13 mouse cellular contexts compared by ENCODE assay signal in the genomic region with DNA sequence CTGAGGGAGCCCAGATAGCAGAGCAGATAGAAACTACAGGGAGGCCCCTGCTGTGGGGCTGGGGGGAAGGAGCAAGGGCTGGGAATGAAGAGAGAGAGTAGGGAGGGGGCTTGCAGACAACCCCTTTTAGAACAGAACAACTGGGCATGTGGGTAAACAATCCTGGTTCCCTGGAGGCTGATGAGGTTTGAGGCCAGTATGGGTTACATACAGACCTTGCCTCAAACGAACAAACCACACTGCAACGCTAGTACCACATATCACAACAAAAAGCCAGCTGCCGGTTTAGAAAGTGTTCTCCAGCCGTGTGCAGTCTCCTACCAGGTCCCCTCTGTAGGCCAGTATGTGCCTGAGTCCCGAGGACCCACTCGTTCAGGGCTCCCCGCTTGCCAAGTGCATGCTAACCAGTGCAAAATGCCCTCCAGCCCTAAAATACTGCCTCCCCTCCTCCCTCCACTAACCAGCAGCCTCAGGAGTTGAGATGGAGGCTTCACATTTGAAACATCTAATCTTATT. TPM values are rescaled to one million over a fixed set of nuclear protein-coding genes. Genes with fewer than 3 reads are reported as not detected.
DNase-seq lines count a peak whose midpoint lies in the region; ATAC-seq and TF ChIP-seq lines count a peak whose summit lies in the region.
"Had no signal": no experiment of that assay in that cellular context is flagged by ENCODE, and none has a peak within 500 bp of the region (broad histone marks: within the 10 kb centered on the region; RNA-seq: fewer than 3 reads in every experiment).

No protein-coding gene starts in this region.

- TF ChIP-seq POLR2A in limb, embryonic 14.5 days (IDR thresholded peaks at IDR 0.05; ENCODE audit: borderline replicate concordance, extremely low read depth, insufficient read depth, insufficient read length): no peak

- DNase-seq in heart, postnatal 36 days: no peak
- no peak for DNase-seq in lung, embryonic 14.5 days
- DNase-seq in lung, postnatal 36 days: no peak
- DNase-seq in embryonic facial prominence, embryonic 14.5 days (ENCODE audit: low spot score): peak; percentile 70
- DNase-seq in limb, embryonic 14.5 days (ENCODE audit: low spot score): no peak
- no peak for DNase-seq in adrenal gland, postnatal 10 days
- DNase-seq: adrenal gland, postnatal 14 days; cerebellum, adult 11-12 months; layer of hippocampus, adult 9-11 months; retina, postnatal 1 day had no signal

- H3K4me3 ChIP-seq in heart, embryonic 13.5 days: no peak overlapping the region
- H3K4me3 ChIP-seq in lung, embryonic 14.5 days (ENCODE audit: low read depth, low read length): no peak overlapping the region
- H3K4me3 ChIP-seq in embryonic facial prominence, embryonic 14.5 days (ENCODE audit: low read depth, low read length): no peak overlapping the region
- H3K4me3 ChIP-seq in limb, embryonic 14.5 days (replicated peaks; ENCODE audit: low read length): no peak overlapping the region
- H3K4me3 ChIP-seq: liver, embryonic 15.5 days had no signal

- 36% methylated on average over 7 of the region's 7 CpGs for WGBS in heart, embryonic 13.5 days
- 26% methylated on average over 7 of the region's 7 CpGs for WGBS in lung, embryonic 14.5 days
- WGBS in embryonic facial prominence, embryonic 14.5 days: 33% methylated on average over 7 of the region's 7 CpGs
- WGBS in limb, embryonic 14.5 days: 22% methylated on average over 7 of the region's 7 CpGs

- H3K4me2 ChIP-seq in heart, embryonic 13.5 days: peak overlapping the region; percentile 4; the same call in 1 of the 2 replicates
- no peak overlapping the region for H3K4me2 ChIP-seq in lung, embryonic 14.5 days
- peak overlapping the region; percentile 29; the same call in 1 of the 2 replicates for H3K4me2 ChIP-seq in embryonic facial prominence, embryonic 14.5 days (ENCODE audit: low read depth, low read length)
- H3K4me2 ChIP-seq in limb, embryonic 14.5 days (replicated peaks; ENCODE audit: low read depth, low read length, severe bottlenecking): no peak overlapping the region
- H3K4me2 ChIP-seq: liver, embryonic 15.5 days had no signal

- peaks cover 8% of the 10 kb centered on the region for H3K36me3 ChIP-seq in heart, embryonic 13.5 days
- H3K36me3 ChIP-seq in lung, embryonic 14.5 days (ENCODE audit: insufficient read depth): no peaks in the 10 kb centered on the region
- H3K36me3 ChIP-seq in embryonic facial prominence, embryonic 14.5 days (ENCODE audit: control insufficient read depth, insufficient read depth, low read length): no peaks in the 10 kb centered on the region
- H3K36me3 ChIP-seq in limb, embryonic 14.5 days (ENCODE audit: control insufficient read depth, insufficient read depth, low read length): no peaks in the 10 kb centered on the region
- H3K36me3 ChIP-seq: liver, embryonic 15.5 days had no signal

- TF ChIP-seq CTCF in lung, embryonic 14.5 days (IDR thresholded peaks at IDR 0.05; ENCODE audit: low read depth): no peak

- H3K4me1 ChIP-seq in heart, embryonic 13.5 days: peaks cover 63% of the 10 kb centered on the region
- H3K4me1 ChIP-seq in lung, embryonic 14.5 days (ENCODE audit: insufficient read depth): 0 out of 2 replicates have a peak, but pooled peaks cover 7% of the 10 kb centered on the region
- H3K4me1 ChIP-seq in embryonic facial prominence, embryonic 14.5 days (ENCODE audit: control insufficient read depth, insufficient read depth, low read length): peaks cover 31% of the 10 kb centered on the region
- H3K4me1 ChIP-seq in limb, embryonic 14.5 days (ENCODE audit: control insufficient read depth, insufficient read depth, low read length): peaks cover 19% of the 10 kb centered on the region

- no peak for ATAC-seq in heart, embryonic 13.5 days (ENCODE audit: extremely low read depth, insufficient number of reproducible peaks, low FRiP score, low TSS enrichment)
- no peak for ATAC-seq in lung, embryonic 14.5 days (ENCODE audit: insufficient read depth)
- ATAC-seq in embryonic facial prominence, embryonic 14.5 days (ENCODE audit: low read depth): peak; percentile 52
- ATAC-seq in limb, embryonic 14.5 days (ENCODE audit: low FRiP score, low read depth): no peak; the same call in 1 of the 2 replicates
- ATAC-seq in activated CD4-positive, CD25-positive, alpha-beta regulatory T cell, adult 4 months: no peak

- intact Hi-C loops in heart, postnatal 36 days (cut with DNase I): no loop called here

- peak overlapping the region; percentile 62 for H3K27ac ChIP-seq in heart, embryonic 13.5 days (replicated peaks)
- H3K27ac ChIP-seq in lung, embryonic 14.5 days (ENCODE audit: low read depth): peak overlapping the region; percentile 24; the same call in 1 of the 2 replicates
- H3K27ac ChIP-seq in embryonic facial prominence, embryonic 14.5 days (replicated peaks; ENCODE audit: low read depth, low read length): peak overlapping the region; percentile 63
- peak overlapping the region; percentile 33; the same call in 1 of the 2 replicates for H3K27ac ChIP-seq in limb, embryonic 14.5 days (replicated peaks; ENCODE audit: low read depth, low read length)
- H3K27ac ChIP-seq: liver, embryonic 15.5 days had no signal

- peak overlapping the region; percentile 62 for H3K9ac ChIP-seq in heart, embryonic 13.5 days
- peak overlapping the region; percentile 16; the same call in 1 of the 2 replicates for H3K9ac ChIP-seq in lung, embryonic 14.5 days
- H3K9ac ChIP-seq in embryonic facial prominence, embryonic 14.5 days (ENCODE audit: low read depth, low read length): no peak overlapping the region
- peak overlapping the region; percentile 16; the same call in 1 of the 2 replicates for H3K9ac ChIP-seq in limb, embryonic 14.5 days (ENCODE audit: low read depth, low read length, severe bottlenecking)
- H3K9ac ChIP-seq: liver, embryonic 15.5 days had no signal

- H3K27me3 ChIP-seq in heart, embryonic 13.5 days (replicated peaks): no peaks in the 10 kb centered on the region
- no peaks in the 10 kb centered on the region for H3K27me3 ChIP-seq in lung, embryonic 14.5 days (ENCODE audit: insufficient read depth, low read length)
- H3K27me3 ChIP-seq in embryonic facial prominence, embryonic 14.5 days (replicated peaks; ENCODE audit: control insufficient read depth, insufficient read depth, low read length): no peaks in the 10 kb centered on the region
- H3K27me3 ChIP-seq in limb, embryonic 14.5 days (ENCODE audit: control insufficient read depth, insufficient read depth, low read length): no peaks in the 10 kb centered on the region
- H3K27me3 ChIP-seq: liver, embryonic 15.5 days had no signal

- no peaks in the 10 kb centered on the region for H3K9me3 ChIP-seq in heart, embryonic 13.5 days
- H3K9me3 ChIP-seq in lung, embryonic 14.5 days (ENCODE audit: low read depth, low read length): no peaks in the 10 kb centered on the region
- H3K9me3 ChIP-seq in embryonic facial prominence, embryonic 14.5 days (ENCODE audit: control insufficient read depth, low read length): no peaks in the 10 kb centered on the region
- H3K9me3 ChIP-seq in limb, embryonic 14.5 days (ENCODE audit: control insufficient read depth, low read length): no peaks in the 10 kb centered on the region
- H3K9me3 ChIP-seq: liver, embryonic 15.5 days had no signal

RNA-seq across cellular contexts. Expression of a gene that starts 32.6 kb away (rescaled TPM):
- polyA plus RNA-seq in heart, embryonic 13.5 days (2015; fragmentation: Nextera tagmentation; extraction: Ambion mirVana): 65.2 and 69.6 TPM in 2 replicates
- total RNA-seq in heart, postnatal 36 days (2021): 10 to 100 TPM; 28.8 to 35.2 TPM
- 76.7 and 87.7 TPM in 2 replicates for polyA plus RNA-seq in lung, embryonic 14.5 days (2014; fragmentation: Nextera tagmentation; extraction: Ambion mirVana)
- polyA plus RNA-seq in embryonic facial prominence, embryonic 14.5 days (2014; fragmentation: Nextera tagmentation; extraction: Ambion mirVana): 73.0 and 74.2 TPM in 2 replicates
- polyA plus RNA-seq in limb, embryonic 14.5 days (2012; rRNA removed): 59.1 and 83.9 TPM in 2 replicates
- 72.7 and 76.6 TPM in 2 replicates for polyA plus RNA-seq in limb, embryonic 14.5 days (2014; fragmentation: Nextera tagmentation; extraction: Ambion mirVana)
- 100 to 1,000 TPM; 189 to 306 TPM for total RNA-seq in adrenal gland, postnatal 10 days (2021)
- polyA plus RNA-seq in activated CD4-positive, CD25-positive, alpha-beta regulatory T cell, adult 4 months (2017; shearing (Covaris generic)): 100 to 1,000 TPM; 149 to 155 TPM

Comparison
In these comparisons a context has a peak if more than half of its experiments do, and no peak if none do; other contexts are left out.
1. H3K4me2 ChIP-seq: peak in heart, embryonic 13.5 days (single experiment) and embryonic facial prominence, embryonic 14.5 days (single experiment); none in lung, embryonic 14.5 days (single experiment) and limb, embryonic 14.5 days (single experiment).
2. Peak in every context shown above with its lines, with median percentiles within 50 percentile points of each other: H3K27ac ChIP-seq.